Mouse (Mus musculus) neural tube, embryonic 14.5 days (tissue): Measurements from ENCODE around the gene Tmcc3. TPM values are rescaled to one million over a fixed set of nuclear protein-coding genes. Genes with fewer than 3 reads are reported as not detected.

Experiments
- ATAC-seq: fragments of 200-750 bp; cut with Nextera tagmentation; 2 replicates; pipeline ENCODE4 v1.8.0; 2017; ENCODE audit warnings: low read depth, mild to moderate bottlenecking, moderate TSS enrichment, moderate library complexity
- H3K27ac ChIP-seq: fragments of 300-500 bp; sonication (generic); 2 replicates; pipeline ENCODE4 v1.5.1; 2014; ENCODE audit warnings: low read depth, mild to moderate bottlenecking, control low read depth, low read length, moderate library complexity, mixed read lengths
- H3K27me3 ChIP-seq: fragments of 300-500 bp; sonication (generic); 2 replicates; pipeline ENCODE4 v1.6.1; 2014; ENCODE audit warnings: low read length; ENCODE audit not compliant: control insufficient read depth, insufficient read depth
- H3K36me3 ChIP-seq: fragments of 300-500 bp; sonication (generic); 2 replicates; pipeline ENCODE4 v1.6.1; 2014; ENCODE audit warnings: low read length, mixed read lengths; ENCODE audit not compliant: control insufficient read depth, insufficient read depth
- H3K4me1 ChIP-seq: fragments of 300-500 bp; sonication (generic); 2 replicates; pipeline ENCODE4 v1.6.1; 2014; ENCODE audit warnings: low read length; ENCODE audit not compliant: control insufficient read depth, insufficient read depth
- H3K4me2 ChIP-seq: fragments of 300-500 bp; sonication (generic); 2 replicates; pipeline ENCODE4 v1.6.1; 2014; ENCODE audit warnings: mild to moderate bottlenecking, low read depth, low read length, control low read depth
- H3K4me3 ChIP-seq: fragments of 300-500 bp; sonication (generic); 2 replicates; pipeline ENCODE4 v1.5.1; 2014; ENCODE audit warnings: low read depth, low read length, control low read depth, mixed read lengths
- H3K9ac ChIP-seq: fragments of 300-500 bp; sonication (generic); replicated peaks from 2 replicates; pipeline ENCODE4 v1.6.1; 2014; ENCODE audit warnings: low read depth, mild to moderate bottlenecking, control low read depth, low read length, mixed read lengths
- H3K9me3 ChIP-seq: fragments of 300-500 bp; sonication (generic); 2 replicates; pipeline ENCODE4 v1.6.1; 2016; ENCODE audit warnings: low read length; ENCODE audit not compliant: control insufficient read depth
- WGBS: fragments of 180-500 bp; shearing (Covaris S2); extraction: QIAGEN DNeasy Blood & Tissue Kit; methylation state at CpG from one replicate; pipeline ENCODE4 v1.1.7; 2014; 5-methylcytosine and 5-hydroxymethylcytosine counted together
- polyA plus RNA-seq: library from polyadenylated mRNA; unstranded; fragments of >200 nt; fragmentation: Nextera tagmentation; extraction: Ambion mirVana; gene quantifications from 2 replicates; pipeline ENCODE4 v1.2.1, GENCODE M21; 2014

The Tmcc3 gene
- polyA plus RNA-seq, 1 experiment from 2014 or later: 24.2 TPM

DNA sequence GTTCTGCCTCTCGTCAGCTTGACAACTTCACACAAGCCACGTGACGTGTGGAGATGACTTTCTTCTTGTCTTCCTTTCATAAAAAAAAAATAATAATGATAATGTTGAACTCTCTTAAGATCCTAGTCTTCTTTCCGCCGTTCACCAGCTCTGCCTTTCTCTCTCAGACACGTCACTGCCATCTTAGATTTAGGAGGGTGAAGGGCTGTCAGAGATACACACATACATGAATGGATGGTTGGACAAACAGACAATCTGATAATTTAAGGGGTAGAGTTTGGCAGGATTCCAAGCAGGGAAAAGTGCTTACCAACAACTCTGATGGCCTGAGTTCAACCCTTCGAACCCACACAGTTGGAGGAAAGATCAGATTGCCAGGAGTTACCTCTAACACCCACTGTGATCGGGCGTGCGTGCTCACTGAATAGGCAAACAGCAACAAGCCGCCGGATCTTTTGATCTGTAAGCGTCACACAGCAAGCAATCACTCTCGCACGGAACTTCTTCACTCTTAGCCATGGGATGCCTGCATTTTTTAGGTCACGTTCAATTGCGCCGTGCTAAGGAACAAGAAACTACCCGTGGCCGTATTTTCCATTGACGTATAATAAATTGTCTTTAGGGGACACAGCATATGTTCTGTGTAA is 254.6 kb downstream of the Tmcc3 start:
- Histone ChIP-seq H3K36me3 (no peaks in the 10 kb centered on the region), H3K4me2 (no peak overlapping the region), H3K4me3 (no peak overlapping the region), H3K27me3 (no peaks in the 10 kb centered on the region), H3K4me1 (0 out of 2 replicates have a peak, but pooled peaks cover 3% of the 10 kb centered on the region), H3K27ac (no peak overlapping the region), H3K9ac (no peak overlapping the region), H3K9me3 (no peaks in the 10 kb centered on the region)
- 45% methylated on average over 21 of the region's 21 CpGs for WGBS
- no peak for ATAC-seq

DNA sequence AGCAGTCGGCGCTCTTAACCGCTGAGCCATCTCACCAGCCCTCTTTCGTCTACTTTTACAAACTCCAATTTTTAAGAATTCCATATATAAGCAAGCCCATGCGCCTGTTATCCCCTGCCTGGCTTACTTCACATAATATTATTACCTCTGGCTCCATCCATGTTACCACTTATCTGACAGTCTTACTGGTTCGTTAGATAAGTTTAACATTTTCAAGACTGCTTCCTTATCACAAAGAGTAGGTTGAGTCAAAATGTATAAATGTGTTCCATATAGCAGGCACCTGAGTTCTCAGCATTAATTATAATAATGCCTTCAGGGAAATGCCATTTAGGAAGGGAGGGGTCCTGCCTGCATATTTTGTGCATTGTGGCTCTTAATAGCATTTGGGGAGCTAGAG is 255.5 kb downstream of the Tmcc3 start:
- WGBS: 95% methylated on average over 6 of the region's 6 CpGs
- Histone ChIP-seq H3K9ac (no peak overlapping the region), H3K4me2 (no peak overlapping the region), H3K36me3 (no peaks in the 10 kb centered on the region), H3K4me1 (0 out of 2 replicates have a peak, but pooled peaks cover 3% of the 10 kb centered on the region), H3K27me3 (no peaks in the 10 kb centered on the region), H3K27ac (no peak overlapping the region), H3K4me3 (no peak overlapping the region), H3K9me3 (no peaks in the 10 kb centered on the region)
- ATAC-seq: no peak

DNA sequence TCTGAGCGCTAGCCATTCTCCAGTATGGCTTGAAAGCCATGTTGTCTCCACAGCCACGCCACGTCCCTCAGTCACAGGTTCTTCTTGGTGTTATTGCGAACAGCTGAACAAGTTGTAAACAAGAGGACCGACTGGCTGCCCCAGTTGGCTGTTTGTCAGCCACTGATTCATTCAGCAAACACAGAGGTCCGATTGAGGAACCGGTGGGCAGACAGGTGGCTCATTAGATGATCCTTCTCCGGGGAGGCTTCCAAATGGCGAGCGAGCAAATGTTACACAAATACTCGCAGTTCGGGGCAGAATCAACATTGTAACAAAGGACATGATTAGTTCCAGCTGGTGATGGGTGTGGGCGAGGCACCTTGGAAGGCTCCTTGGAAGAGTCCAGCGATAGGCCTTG is 256.2 kb downstream of the Tmcc3 start:
- no peak overlapping the region for H3K27ac ChIP-seq
- H3K9me3 ChIP-seq: no peaks in the 10 kb centered on the region
- ATAC-seq: no peak

DNA sequence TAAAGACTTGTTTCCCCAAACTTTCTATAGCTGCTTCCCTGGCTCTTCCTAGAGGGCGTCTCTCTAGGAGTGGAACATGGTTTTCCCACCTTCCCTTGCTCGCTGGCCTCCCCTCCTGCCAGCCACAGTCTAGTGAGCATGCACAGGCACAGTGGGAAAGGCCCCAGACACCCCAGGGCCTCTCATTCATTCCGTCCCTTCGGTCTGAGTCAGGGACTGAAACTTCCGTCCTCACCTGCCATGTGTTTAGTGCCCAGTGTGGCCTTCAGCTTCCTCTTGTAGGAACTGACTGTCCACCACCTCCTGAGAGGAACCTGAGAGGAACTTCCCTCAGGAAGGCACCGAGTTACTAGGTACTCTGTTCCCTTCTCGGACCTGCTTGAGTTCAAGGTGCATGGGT is 257.1 kb downstream of the Tmcc3 start:
- no peak overlapping the region for H3K9ac ChIP-seq
- H3K27me3 ChIP-seq: no peaks in the 10 kb centered on the region
- no peaks in the 10 kb centered on the region for H3K9me3 ChIP-seq
- no peak overlapping the region for H3K27ac ChIP-seq
- ATAC-seq: no peak
- no peak overlapping the region for H3K4me2 ChIP-seq
- H3K4me3 ChIP-seq: no peak overlapping the region
- H3K4me1 ChIP-seq: 0 out of 2 replicates have a peak, but pooled peaks cover 3% of the 10 kb centered on the region
- 76% methylated on average over 7 of the region's 7 CpGs for WGBS
- H3K36me3 ChIP-seq: no peaks in the 10 kb centered on the region

More for the DNA sequence above, 256.2 kb downstream of the Tmcc3 start:
- H3K4me3 ChIP-seq: no peak overlapping the region
- 66% methylated on average over 14 of the region's 14 CpGs for WGBS
- H3K36me3 ChIP-seq: no peaks in the 10 kb centered on the region
- H3K4me2 ChIP-seq: no peak overlapping the region
- H3K4me1 ChIP-seq: 0 out of 2 replicates have a peak, but pooled peaks cover 3% of the 10 kb centered on the region
- H3K9ac ChIP-seq: no peak overlapping the region
- H3K27me3 ChIP-seq: no peaks in the 10 kb centered on the region

DNA sequence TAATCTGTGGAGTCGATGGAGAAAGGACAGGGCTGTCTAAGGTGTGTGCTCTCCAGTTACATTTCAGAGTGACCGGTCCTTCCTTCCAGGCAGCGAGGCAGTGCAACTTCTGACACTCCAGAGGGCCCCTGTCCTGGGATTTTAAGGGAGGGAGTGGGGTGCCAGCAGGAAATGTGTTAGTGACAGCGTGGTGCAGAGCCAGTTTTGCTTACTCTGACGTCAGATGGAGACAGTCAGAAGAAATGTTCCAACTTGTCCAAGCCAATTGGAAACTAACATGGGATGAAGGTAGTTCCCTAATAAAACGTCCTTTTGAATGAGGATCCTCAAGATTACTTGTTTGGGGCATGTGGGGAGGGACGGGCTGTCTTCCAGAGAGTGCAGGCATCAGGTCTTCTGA is 258.0 kb downstream of the Tmcc3 start:
- H3K27me3 ChIP-seq: no peaks in the 10 kb centered on the region
- H3K36me3 ChIP-seq: no peaks in the 10 kb centered on the region
- 88% methylated on average over 7 of the region's 7 CpGs for WGBS
- H3K4me3 ChIP-seq: no peak overlapping the region
- no peak overlapping the region for H3K27ac ChIP-seq
- H3K9ac ChIP-seq: no peak overlapping the region
- no peak overlapping the region for H3K4me2 ChIP-seq
- ATAC-seq: no peak
- 0 out of 2 replicates have a peak, but pooled peaks cover 3% of the 10 kb centered on the region for H3K4me1 ChIP-seq
- H3K9me3 ChIP-seq: no peaks in the 10 kb centered on the region

DNA sequence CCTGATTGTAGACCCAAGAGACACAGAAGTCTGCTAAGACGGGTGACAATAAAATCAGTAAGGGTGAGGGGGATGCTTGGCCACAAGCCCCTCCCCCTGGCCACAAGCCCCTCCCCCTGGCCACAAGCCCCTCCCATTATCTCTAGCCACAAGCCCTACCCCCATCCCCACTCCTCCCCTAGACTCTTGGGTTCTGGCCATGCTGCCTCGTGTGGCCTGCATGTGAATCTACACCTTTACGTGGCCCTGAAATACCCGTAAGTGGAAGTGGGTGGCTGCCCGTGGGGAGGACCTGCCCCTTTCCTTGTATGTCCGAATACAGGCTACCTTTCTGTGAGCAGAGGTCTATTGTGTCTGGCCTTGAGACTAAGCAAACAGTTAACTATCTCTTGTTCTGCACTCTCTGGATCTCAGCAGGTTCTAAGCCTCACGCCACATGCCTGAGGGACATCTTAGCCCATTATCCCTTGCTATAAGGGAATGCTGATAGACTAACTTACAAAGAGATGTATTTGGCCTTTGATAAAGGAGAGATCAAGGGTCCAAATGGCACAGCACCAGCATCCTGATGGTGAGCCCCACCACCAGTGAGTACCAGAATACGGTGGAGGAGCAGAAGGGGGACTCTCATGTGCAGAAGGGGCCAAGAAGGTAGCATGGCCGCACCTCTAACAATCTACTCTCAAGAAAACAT is 260.3 kb downstream of the Tmcc3 start:
- no peaks in the 10 kb centered on the region for H3K9me3 ChIP-seq
- no peak overlapping the region for H3K27ac ChIP-seq
- no peaks in the 10 kb centered on the region for H3K36me3 ChIP-seq
- H3K4me3 ChIP-seq: no peak overlapping the region
- no peak overlapping the region for H3K9ac ChIP-seq
- H3K27me3 ChIP-seq: no peaks in the 10 kb centered on the region
- 89% methylated on average over 9 of the region's 9 CpGs for WGBS
- H3K4me1 ChIP-seq: no peaks in the 10 kb centered on the region
- no peak for ATAC-seq
- no peak overlapping the region for H3K4me2 ChIP-seq

DNA sequence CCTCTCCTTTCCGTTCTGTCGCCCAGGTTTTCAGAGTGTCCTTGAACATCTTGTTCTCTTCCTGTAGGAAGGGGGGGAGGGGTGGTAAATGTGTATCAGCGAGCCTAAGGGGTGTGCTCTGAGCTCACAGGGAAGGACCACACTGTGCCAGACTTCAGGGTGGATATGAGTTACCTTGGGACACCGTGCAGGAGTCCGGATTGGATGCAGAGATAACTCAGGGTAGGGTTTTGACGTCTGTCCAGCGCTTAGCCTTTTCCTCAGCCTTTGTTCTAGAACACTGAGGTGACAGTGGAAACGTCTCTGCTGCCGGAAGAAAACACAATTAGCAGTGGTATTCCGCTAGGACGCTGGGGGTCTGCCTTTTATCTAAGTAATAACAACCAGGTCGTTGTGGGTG is 261.0 kb downstream of the Tmcc3 start:
- no peaks in the 10 kb centered on the region for H3K36me3 ChIP-seq
- H3K4me3 ChIP-seq: no peak overlapping the region
- H3K27me3 ChIP-seq: no peaks in the 10 kb centered on the region
- H3K9ac ChIP-seq: no peak overlapping the region
- WGBS: 58% methylated on average over 12 of the region's 12 CpGs
- ATAC-seq: no peak
- H3K27ac ChIP-seq: no peak overlapping the region
- no peak overlapping the region for H3K4me2 ChIP-seq
- H3K4me1 ChIP-seq: no peaks in the 10 kb centered on the region
- no peaks in the 10 kb centered on the region for H3K9me3 ChIP-seq

DNA sequence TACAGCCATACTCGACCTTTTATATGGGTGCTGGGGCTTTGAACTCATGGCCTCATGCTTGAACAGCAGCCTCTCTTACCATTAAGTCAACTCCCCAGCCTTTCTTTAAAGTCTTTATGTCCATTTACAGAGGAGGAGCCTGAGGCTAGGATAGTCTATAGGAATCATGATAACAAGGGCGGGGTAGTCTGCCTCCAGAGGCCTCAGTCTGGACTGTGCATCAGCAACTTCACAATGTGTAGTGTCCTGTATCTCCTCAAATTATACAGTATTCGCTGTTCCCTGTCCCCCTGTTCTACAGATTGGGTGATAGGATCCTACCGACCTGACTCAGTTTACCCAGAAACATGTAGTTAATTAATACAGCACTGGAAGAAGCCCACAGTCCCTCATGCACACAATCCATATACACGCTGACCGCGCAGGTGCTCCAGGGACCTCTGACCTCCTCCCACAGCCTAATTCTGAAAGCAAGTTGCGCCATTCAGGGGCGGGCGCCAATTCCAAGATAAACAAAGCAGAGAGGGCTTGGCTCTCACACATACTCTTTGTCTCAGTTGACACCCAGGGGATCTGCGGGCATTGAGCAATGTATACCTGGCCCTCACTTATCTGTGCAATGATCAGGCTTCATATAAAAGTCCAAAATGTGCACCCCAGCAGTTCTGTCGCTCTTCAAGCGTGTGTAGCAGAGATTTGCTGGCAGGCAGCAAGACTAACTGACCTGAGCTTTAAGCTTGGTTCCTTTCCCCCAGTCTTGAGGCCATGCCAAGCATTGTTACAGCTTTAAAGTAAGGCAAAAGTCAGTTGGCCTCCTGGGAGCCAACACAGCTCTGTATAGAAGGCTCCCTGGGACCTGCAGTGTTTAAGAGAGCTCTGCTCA is 262.9 kb downstream of the Tmcc3 start:
- WGBS: 87% methylated on average over 13 of the region's 13 CpGs
- Histone ChIP-seq H3K36me3 (no peaks in the 10 kb centered on the region), H3K4me1 (no peaks in the 10 kb centered on the region), H3K4me3 (no peak overlapping the region), H3K9me3 (no peaks in the 10 kb centered on the region), H3K27ac (no peak overlapping the region), H3K27me3 (no peaks in the 10 kb centered on the region), H3K4me2 (no peak overlapping the region), H3K9ac (no peak overlapping the region)
- no peak for ATAC-seq

DNA sequence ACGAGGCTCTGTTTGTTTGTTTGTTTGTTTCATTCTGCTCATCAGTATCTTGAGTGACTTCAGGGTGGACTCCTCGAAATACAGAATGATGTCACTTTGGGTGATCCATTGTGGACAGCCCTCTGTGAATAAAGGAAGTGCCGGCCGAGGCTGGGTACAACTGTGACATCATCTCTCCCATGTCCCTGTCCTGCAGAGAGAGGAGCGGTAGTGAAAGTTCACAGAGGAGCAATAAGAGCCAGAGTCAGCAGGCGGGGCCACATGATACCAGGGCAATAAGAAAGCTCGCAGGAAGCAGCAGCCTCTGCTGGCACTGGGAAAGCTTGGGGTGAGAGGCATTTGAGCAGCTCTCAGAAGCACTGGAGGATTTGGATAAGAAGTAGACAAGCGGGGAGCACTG is 264.2 kb downstream of the Tmcc3 start:
- no peaks in the 10 kb centered on the region for H3K9me3 ChIP-seq
- H3K4me3 ChIP-seq: no peak overlapping the region
- H3K27ac ChIP-seq: no peak overlapping the region
- WGBS: 41% methylated on average over 8 of the region's 8 CpGs
- ATAC-seq: no peak
- H3K36me3 ChIP-seq: no peaks in the 10 kb centered on the region
- H3K9ac ChIP-seq: no peak overlapping the region
- H3K4me2 ChIP-seq: no peak overlapping the region
- H3K4me1 ChIP-seq: no peaks in the 10 kb centered on the region
- no peaks in the 10 kb centered on the region for H3K27me3 ChIP-seq
